Mouse (Mus musculus) left cerebral cortex, adult 6 months (tissue): ENCODE measurements around the gene Rnf227. TPM values are rescaled to one million over a fixed set of nuclear protein-coding genes. Genes with fewer than 3 reads are reported as not detected.

Experiments
- long read RNA-seq, 2 experiments: library from polyadenylated mRNA; unstranded; transcript quantifications; one replicate each; pipeline ENCODE4 v2.0.0; 2019 to 2020
- polyA plus RNA-seq: library from polyadenylated mRNA; unstranded; fragments of <200 nt; fragmentation: Nextera tagmentation; gene quantifications from 2 replicates; pipeline ENCODE4 v1.2.3, GENCODE M21; 2021

Gene Rnf227
- 352 and 369 TPM in 2 replicates for polyA plus RNA-seq
- long read RNA-seq, experiment 1, transcript Rnf227-201 (2 exons, 2,081 nt), result major isoform, 852 of 873 reads
- long read RNA-seq, experiment 1, partial matches to known transcripts, result 0 of 873 reads
- long read RNA-seq, experiment 1, other reads (novel, unspliced or antisense), result 21 of 873 reads
- long read RNA-seq, experiment 2, transcript Rnf227-201 (2 exons, 2,081 nt), result major isoform, 343 of 377 reads
- long read RNA-seq, experiment 2, partial matches to known transcripts, result 0 of 377 reads
- long read RNA-seq, experiment 2, other reads (novel, unspliced or antisense), result 33 of 377 reads

DNA sequence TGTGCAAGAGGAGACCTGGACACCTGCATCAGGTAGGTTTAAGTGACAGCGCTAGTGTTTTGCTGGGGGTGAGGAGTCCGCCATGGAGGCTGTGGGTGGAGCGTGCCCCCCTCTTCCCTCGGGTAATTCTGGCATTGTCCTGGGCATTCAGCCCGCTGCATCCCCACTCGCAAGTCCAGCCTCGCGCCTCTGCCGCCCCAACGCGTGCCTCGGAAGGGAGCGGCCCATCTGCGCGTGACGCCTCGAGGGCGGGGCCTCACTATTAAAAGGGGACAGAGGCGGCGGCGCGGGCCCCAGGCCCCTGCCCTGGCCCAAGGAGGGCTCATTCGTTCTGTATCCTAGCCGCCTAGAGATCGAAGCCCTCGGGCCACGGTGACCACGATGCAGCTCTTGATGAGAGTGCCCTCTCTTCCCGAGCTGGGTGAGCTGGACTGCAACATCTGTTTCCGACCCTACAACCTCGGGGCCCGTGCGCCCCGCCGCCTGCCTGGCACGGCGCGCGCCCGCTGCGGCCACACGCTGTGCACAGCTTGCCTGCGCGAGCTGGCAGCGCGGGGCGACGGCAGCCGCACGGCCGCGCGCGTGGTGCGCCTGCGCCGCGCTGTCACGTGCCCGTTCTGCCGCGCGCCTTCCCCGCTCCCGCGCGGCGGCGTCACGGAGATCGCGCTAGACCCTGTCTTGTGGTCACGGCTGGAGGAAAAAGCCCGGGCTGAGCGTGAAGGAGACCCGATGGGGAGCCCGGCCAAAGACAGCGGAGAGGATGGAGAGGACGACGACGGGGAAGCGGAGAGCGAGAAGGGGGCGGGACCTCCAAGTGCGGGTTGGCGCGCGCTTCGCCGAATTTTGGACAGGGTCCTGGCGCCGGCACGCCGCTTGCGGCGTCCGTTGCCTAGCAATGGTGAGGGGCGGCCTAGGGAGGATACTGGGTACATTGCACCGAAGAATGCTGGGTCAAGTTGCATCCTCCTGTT is at the start of gene Rnf227:
TSS of gene Rnf227 (plus strand) at position 301 of the 971 bp plus-strand sequence.

DNA sequence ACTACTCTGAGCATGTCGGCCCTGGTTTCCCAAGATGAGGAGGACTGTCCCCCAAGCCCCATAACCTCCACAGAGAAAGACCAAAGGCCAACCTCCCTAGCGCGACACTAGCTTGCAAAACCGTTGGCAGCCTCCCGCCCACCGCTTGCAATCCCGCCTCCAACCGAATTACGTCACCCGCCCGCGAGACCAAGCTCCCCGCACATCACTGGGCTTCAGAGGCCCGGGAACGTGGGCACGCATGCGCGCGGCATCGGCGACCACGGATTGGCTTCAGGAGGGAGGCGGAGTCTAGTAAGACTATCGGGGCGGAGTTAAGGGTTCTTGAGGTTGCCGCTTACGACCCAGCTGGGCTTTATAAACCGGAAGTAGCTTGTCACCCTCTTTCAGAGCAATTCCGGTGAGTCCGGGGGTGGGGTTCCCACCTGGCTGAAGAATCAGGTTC is 16.6 kb upstream of the Rnf227 start, which contains the start of the genes Cntrob and Trappc1:
TSS of gene Cntrob (minus strand) at position 109 of the 445 bp plus-strand sequence.
TSS of gene Trappc1 (plus strand) at position 314 of the 445 bp plus-strand sequence.

DNA sequence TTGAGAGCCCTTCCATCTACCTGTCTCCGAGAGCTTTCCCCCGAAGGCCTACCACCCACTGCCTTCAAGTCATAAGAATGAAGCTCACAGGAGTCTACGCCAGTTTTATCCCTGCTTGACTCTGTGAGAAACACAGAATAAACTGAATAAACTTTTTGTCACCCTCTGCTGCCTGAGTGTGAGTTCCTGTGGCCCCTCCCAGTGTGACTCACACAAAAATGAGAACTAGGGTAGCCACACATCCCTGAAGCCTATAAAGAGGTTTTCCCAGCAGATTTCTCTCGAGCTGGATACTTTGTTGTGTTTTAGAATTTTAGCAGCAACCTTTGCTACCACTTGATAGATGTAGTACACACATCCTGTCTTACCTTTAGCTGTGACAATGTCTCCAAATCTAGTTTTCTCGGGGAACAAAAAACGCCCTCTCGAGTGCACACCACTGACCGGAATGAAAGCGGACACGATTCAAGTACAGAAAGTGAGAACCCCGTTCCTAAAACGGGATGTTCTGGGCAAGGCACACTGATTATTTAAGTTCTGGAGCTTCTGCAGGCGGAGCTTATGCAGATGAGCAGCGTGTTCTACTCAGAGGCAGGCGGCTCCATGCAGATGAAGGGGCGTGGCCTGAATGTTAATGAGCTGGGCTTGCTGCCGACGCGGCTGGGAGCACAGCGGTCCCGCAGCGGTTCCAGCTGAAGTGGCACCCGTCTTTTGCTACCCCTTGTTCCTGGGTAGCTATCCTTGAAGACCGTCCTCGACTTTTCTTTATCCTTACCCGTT is 14.4 kb upstream of the Rnf227 start, which contains the start of gene Kcnab3:
TSS of gene Kcnab3 (plus strand) at position 631 of the 780 bp plus-strand sequence.

DNA sequence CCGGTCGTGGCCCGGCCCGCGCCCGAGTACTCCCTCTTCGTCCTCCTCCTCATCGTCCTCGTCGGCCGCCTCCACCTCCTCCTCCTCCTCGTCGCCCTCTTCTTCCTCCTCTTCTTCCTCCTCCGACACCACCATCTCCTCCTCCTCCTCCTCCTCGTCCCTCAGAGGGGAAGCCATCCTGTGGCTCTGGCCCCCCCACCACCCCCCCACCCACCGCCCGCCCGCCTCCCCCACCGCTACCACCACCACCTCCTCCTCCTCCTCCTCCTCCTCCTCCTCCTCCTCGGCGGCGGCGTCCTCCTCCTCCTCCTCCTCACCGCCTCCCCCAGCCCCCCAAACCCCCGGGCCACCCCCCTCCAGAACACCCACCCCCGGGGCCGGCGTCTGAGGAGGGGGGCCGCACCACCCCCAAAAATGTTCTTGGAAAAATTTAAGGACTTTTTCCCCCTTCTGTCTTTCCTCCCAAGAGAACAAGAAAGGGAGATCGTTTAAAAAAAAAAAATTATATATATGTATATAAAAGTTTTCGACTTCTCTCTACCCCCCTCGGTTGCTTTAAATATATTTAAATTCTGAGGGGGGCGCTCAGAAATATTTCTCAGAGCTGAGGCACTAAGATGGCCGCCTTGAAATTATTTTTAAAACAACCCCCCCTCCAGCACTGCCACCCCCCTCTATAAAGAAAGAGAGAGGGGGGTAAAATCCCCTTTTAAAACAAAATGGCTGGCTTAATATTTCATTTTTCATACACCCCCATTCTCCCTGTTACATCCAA is 29.1 kb downstream of the Rnf227 start, which contains the start of gene Chd3:
TSS of gene Chd3 (minus strand) at position 192 of the 775 bp plus-strand sequence.

Other genes with a start within 250 kb of the Rnf227 start
- gene Per1, start 245.2 kb upstream of the Rnf227 start, polyA plus RNA-seq, result 25.9 and 39.5 TPM in 2 replicates
- gene Hes7, start 220.1 kb upstream of the Rnf227 start, polyA plus RNA-seq, result 0.43 and 1.3 TPM in 2 replicates
- gene 9130213A22Rik, start 217.9 kb upstream of the Rnf227 start, polyA plus RNA-seq, result 0.54 and 0.85 TPM in 2 replicates
- gene Aloxe3, start 214.6 kb upstream of the Rnf227 start, polyA plus RNA-seq, result 4.5 and 4.8 TPM in 2 replicates
- gene Alox12b, start 183.5 kb upstream of the Rnf227 start, polyA plus RNA-seq, result 3.3 TPM in 2 replicates
- 2.8 and 4.3 TPM in 2 replicates for gene Alox8, start 142.6 kb upstream of the Rnf227 start, polyA plus RNA-seq
- gene Gucy2e, start 103.4 kb upstream of the Rnf227 start, polyA plus RNA-seq, result 0.40 and 0.66 TPM in 2 replicates
- gene Cntrob, start 16.7 kb upstream of the Rnf227 start, polyA plus RNA-seq, result 2.2 and 3.0 TPM in 2 replicates
- 128 and 132 TPM in 2 replicates for gene Trappc1, start 16.5 kb upstream of the Rnf227 start, polyA plus RNA-seq
- 24.4 and 28.5 TPM in 2 replicates for gene Kcnab3, start 14.2 kb upstream of the Rnf227 start, polyA plus RNA-seq
- gene Chd3, start 28.9 kb downstream of the Rnf227 start, polyA plus RNA-seq, result 36.0 and 37.5 TPM in 2 replicates
- gene Naa38, start 55.0 kb downstream of the Rnf227 start, polyA plus RNA-seq, result 537 and 633 TPM in 2 replicates
- 14.8 and 20.5 TPM in 2 replicates for gene Cyb5d1, start 55.2 kb downstream of the Rnf227 start, polyA plus RNA-seq
- 3.1 and 4.1 TPM in 2 replicates for gene Tmem88, start 57.8 kb downstream of the Rnf227 start, polyA plus RNA-seq
- 4.7 and 5.3 TPM in 2 replicates for gene Kdm6b, start 73.2 kb downstream of the Rnf227 start, polyA plus RNA-seq
- gene Dnah2, start 208.6 kb downstream of the Rnf227 start, polyA plus RNA-seq, result 0.19 and 0.56 TPM in 2 replicates
- 14.0 and 33.2 TPM in 2 replicates for gene Efnb3, start 219.7 kb downstream of the Rnf227 start, polyA plus RNA-seq
- 11.1 and 12.9 TPM in 2 replicates for gene Wrap53, start 239.8 kb downstream of the Rnf227 start, polyA plus RNA-seq
- gene Trp53, start 239.9 kb downstream of the Rnf227 start, polyA plus RNA-seq, result 20.2 and 20.9 TPM in 2 replicates